Mouse (Mus musculus): ENCODE measurements around the gene Sorcs1.

DNA sequence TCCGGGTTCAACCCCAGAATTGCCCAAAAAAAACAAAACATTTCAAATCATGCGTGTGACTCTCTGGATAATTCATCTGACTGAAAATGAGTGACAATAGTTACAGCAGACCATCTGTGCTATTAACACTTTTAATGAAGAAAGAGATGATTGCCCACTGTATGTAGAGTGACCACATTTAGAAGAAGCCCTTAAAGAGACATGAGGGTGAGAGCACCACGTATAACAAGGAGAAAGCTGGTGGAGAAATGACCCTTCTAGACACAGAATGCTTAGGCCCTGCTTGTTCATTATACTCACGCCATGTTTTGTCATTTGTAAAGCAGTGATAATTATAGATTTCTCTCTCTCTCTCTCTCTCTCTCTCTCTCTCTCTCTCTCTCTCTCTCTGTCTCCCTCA lies 499.6 kb downstream of the Sorcs1 start:
- TF ChIP-seq CTCF (IDR thresholded peaks at IDR 0.05; ENCODE audit: low read depth) (no peak), EP300 (IDR thresholded peaks at IDR 0.05; ENCODE audit: low read depth) (no peak)
